Mouse (Mus musculus) liver, embryonic 12.5 days (tissue): ENCODE measurements at regions not wholly inside any gene's neighbourhood (a gene's known extent, or its start where the extent isn't known, plus 50 kb on each side); places are given as distances from the start of the nearest gene placed in this dataset.
A peak's percentile ranks its signal among the peaks of the same experiment; 100 is the strongest.

Source experiments
- ATAC-seq: fragments of 200-750 bp; cut with Nextera tagmentation; 2 replicates; pipeline ENCODE4 v1.8.0; 2017; ENCODE audit warnings: moderate number of reproducible peaks, mild to moderate bottlenecking, moderate library complexity
- H3K27ac ChIP-seq: fragments of 300-500 bp; sonication (generic); 2 replicates; pipeline ENCODE4 v1.5.1; 2016; ENCODE audit warnings: mild to moderate bottlenecking
- H3K27me3 ChIP-seq: fragments of 300-500 bp; sonication (generic); replicated peaks from 2 replicates; pipeline ENCODE4 v1.6.1; 2016; ENCODE audit warnings: mild to moderate bottlenecking, moderate library complexity
- H3K36me3 ChIP-seq: fragments of 300-500 bp; sonication (generic); 2 replicates; pipeline ENCODE4 v1.6.1; 2016; ENCODE audit warnings: mild to moderate bottlenecking, moderate library complexity
- H3K4me1 ChIP-seq: fragments of 300-500 bp; sonication (generic); 2 replicates; pipeline ENCODE4 v1.6.1; 2016
- H3K4me2 ChIP-seq: fragments of 300-500 bp; sonication (generic); 2 replicates; pipeline ENCODE4 v1.6.1; 2016; ENCODE audit warnings: mild to moderate bottlenecking, moderate library complexity
- H3K4me3 ChIP-seq: fragments of 300-500 bp; sonication (generic); 2 replicates; pipeline ENCODE4 v1.5.1; 2016; ENCODE audit warnings: mild to moderate bottlenecking, moderate library complexity
- H3K9ac ChIP-seq: fragments of 300-500 bp; sonication (generic); 2 replicates; pipeline ENCODE4 v1.6.1; 2016; ENCODE audit warnings: mild to moderate bottlenecking, moderate library complexity
- H3K9me3 ChIP-seq: fragments of 300-500 bp; sonication (generic); replicated peaks from 2 replicates; pipeline ENCODE4 v1.6.1; 2016; ENCODE audit warnings: mild to moderate bottlenecking, moderate library complexity
- WGBS: fragments of 180-500 bp; shearing (Covaris S2); methylation state at CpG from one replicate; pipeline ENCODE4 v1.1.7; 2016; ENCODE audit not compliant: insufficient replicate concordance; 5-methylcytosine and 5-hydroxymethylcytosine counted together

DNA sequence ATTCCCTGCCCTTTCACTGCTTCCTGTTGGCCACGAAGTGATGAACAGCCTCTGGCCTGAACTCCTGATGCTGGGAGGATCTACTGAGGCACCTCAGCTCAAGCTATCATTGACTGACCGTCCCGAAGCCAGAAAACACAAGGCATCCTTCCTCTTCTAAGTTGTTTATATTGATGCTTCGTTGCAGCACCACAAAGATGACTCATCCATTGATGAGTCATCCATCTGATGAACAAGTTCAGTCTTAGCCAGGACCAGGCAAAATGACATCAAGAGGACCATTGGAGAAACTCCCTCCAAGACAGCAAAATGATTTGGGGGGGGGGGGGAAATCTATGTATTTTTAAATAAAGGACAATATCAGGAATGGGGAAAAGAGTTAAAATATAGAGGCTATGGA lies 144.5 kb downstream of the Rab28 start:
- 35% methylated on average over 4 of the region's 4 CpGs for WGBS
- Histone ChIP-seq H3K4me2 (no peak overlapping the region), H3K4me1 (no peaks in the 10 kb centered on the region), H3K36me3 (no peaks in the 10 kb centered on the region), H3K9ac (no peak overlapping the region), H3K9me3 (no peaks in the 10 kb centered on the region), H3K27ac (no peak overlapping the region), H3K4me3 (no peak overlapping the region), H3K27me3 (no peaks in the 10 kb centered on the region)
- no peak for ATAC-seq

DNA sequence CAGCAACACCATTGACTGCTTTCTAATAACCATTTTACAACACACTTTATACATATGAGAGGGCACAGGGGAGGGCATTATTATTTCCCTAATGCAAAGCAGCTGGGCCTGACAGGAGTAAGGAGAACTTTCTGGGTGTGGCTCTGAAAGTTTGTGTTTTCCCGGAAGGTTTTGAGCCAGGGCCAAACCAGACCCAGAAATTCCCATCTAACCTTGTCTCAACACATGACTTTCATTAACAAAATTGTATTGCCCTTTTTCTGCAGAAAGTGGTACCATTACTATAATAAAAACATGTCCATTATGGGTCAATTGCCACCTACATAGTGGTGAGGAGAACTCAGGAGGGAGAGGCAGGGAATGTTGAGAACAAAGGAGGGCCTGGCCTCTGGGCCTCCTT lies 145.7 kb downstream of the Rab28 start:
- 65% methylated on average over 1 of the region's 1 CpGs for WGBS
- H3K4me1 ChIP-seq = no peaks in the 10 kb centered on the region
- H3K4me2 ChIP-seq = no peak overlapping the region
- no peak overlapping the region for H3K9ac ChIP-seq
- H3K36me3 ChIP-seq = no peaks in the 10 kb centered on the region
- H3K27me3 ChIP-seq = no peaks in the 10 kb centered on the region
- H3K9me3 ChIP-seq = no peaks in the 10 kb centered on the region
- no peak for ATAC-seq
- no peak overlapping the region for H3K4me3 ChIP-seq
- no peak overlapping the region for H3K27ac ChIP-seq

DNA sequence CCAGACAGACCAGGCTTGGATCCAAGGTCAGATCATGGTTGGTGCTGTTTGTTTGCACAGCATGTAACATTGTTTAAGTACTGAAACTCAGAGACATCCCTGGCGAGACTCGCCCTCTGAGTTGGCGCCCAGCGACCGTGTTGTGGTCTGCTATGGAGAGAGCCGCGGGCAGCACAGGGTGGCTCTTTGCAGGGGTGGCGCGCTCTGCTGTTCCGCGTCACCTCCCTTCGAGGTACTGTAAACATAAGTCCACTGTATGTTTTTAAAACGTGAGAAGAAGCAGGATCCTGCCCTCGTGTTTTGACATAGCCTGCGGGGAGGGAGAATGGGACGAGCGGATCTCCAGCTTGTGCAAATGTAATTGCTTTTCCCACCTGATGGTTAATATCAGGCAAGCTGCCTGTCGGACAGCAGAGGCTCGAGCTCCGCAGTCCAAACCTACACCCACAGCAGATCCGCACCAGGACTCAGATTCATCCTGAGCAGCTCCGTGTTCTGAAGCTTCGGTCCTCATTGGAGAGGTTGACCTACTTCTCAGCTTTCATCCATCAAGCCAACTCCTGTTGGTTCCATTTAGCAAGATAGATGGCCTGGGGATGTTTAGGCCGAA lies 151.2 kb downstream of the Rab28 start:
- Histone ChIP-seq H3K36me3 (no peaks in the 10 kb centered on the region), H3K4me3 (no peak overlapping the region), H3K9me3 (no peaks in the 10 kb centered on the region), H3K27me3 (no peaks in the 10 kb centered on the region), H3K4me1 (no peaks in the 10 kb centered on the region), H3K4me2 (peak overlapping the region; percentile 33), H3K27ac (no peak overlapping the region), H3K9ac (no peak overlapping the region)
- ATAC-seq = no peak
- 42% methylated on average over 24 of the region's 24 CpGs for WGBS

DNA sequence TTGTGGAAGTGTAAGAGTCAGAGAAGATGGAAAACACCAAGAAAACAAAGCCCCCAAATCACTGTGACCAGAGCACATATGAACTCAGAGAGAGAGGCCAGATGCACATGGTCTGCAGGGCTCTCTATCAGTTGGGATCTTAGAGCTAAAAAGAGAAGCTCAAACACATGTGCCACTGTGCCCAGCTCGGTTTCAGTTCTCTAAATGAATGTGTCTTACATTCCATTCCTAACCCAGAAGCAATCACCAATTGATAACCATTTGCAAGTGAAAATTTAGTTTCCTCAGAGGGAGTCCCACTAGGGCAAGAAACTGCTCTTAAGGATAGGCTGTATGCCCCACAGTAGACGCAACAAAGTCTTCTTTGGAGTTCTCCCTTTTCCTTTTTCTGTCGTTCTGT lies 153.6 kb downstream of the Rab28 start:
- Histone ChIP-seq H3K9ac (no peak overlapping the region), H3K4me2 (no peak overlapping the region), H3K4me1 (no peaks in the 10 kb centered on the region), H3K27ac (no peak overlapping the region), H3K36me3 (no peaks in the 10 kb centered on the region), H3K4me3 (no peak overlapping the region), H3K27me3 (no peaks in the 10 kb centered on the region), H3K9me3 (no peaks in the 10 kb centered on the region)
- ATAC-seq = no peak
- 62% methylated on average over 3 of the region's 3 CpGs for WGBS

DNA sequence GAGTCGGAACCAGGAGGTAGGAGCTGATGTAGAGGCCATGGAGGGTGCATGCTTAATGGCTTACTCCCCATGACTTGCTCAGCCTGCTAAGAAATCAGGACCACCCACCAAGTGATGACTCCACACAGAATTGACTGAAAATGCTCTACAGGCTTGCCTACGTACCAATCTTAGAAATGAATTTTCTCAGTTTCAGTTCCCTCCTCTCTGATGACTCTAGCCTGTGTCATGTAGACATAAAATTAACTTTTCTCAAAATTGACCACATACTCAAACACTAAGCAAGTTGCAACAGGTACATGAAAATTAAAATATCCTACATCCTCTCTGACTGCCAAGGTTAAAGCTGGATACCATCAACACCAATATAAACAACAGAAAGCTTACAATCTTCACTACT lies 157.9 kb downstream of the Rab28 start:
- no peak overlapping the region for H3K9ac ChIP-seq
- no peaks in the 10 kb centered on the region for H3K4me1 ChIP-seq
- no peak for ATAC-seq
- 55% methylated on average over 2 of the region's 2 CpGs for WGBS
- no peak overlapping the region for H3K4me2 ChIP-seq
- no peaks in the 10 kb centered on the region for H3K27me3 ChIP-seq
- no peak overlapping the region for H3K27ac ChIP-seq
- H3K9me3 ChIP-seq = no peaks in the 10 kb centered on the region
- H3K36me3 ChIP-seq = no peaks in the 10 kb centered on the region
- no peak overlapping the region for H3K4me3 ChIP-seq

DNA sequence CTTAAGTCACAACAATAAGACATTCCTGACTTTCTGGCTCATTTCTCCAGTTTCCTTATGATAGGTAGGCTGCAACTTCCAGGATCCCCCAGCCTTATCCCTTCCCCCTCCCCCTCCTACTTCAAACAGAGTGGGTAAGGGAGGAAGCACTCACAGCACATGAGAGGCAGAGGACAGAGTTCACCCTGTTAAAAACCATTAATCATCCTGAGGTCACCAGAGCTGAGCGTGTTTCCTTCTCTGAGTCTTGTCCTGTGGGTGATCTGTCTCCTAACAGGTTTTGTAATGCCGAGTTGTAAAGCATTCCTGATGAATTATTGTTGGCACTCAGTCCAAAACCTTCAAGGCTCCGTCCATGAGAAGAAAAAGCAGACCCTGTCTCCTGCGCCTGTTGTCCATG lies 161.0 kb downstream of the Rab28 start:
- ATAC-seq = no peak
- Histone ChIP-seq H3K27me3 (no peaks in the 10 kb centered on the region), H3K36me3 (no peaks in the 10 kb centered on the region), H3K4me2 (no peak overlapping the region), H3K4me3 (no peak overlapping the region), H3K9ac (no peak overlapping the region), H3K27ac (no peak overlapping the region), H3K4me1 (no peaks in the 10 kb centered on the region), H3K9me3 (no peaks in the 10 kb centered on the region)
- WGBS = 29% methylated on average over 4 of the region's 4 CpGs

DNA sequence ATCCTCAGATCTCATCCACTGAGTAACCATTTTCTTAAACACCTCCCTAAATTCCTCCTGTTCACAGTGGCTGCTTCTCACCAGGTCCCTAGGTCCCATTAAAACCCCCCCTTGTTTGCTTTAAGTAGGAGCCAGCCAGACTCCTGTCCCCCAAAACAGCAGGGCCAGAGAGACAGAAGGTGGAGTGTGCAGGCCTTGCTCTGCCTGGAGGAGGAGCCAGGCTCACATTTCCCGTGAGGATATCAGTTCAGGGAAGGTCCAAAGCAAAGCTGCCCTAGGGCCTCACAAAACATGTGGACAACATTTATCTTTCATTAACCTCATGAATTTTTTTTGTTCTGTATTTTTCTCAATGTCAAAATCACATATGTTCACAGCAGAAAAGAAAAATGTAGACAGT lies 167.2 kb downstream of the Rab28 start:
- no peak for ATAC-seq
- Histone ChIP-seq H3K27me3 (no peaks in the 10 kb centered on the region), H3K4me3 (no peak overlapping the region), H3K9ac (no peak overlapping the region), H3K4me2 (no peak overlapping the region), H3K27ac (no peak overlapping the region), H3K36me3 (no peaks in the 10 kb centered on the region), H3K9me3 (no peaks in the 10 kb centered on the region), H3K4me1 (no peaks in the 10 kb centered on the region)
- WGBS = 20% methylated on average over 1 of the region's 1 CpGs

DNA sequence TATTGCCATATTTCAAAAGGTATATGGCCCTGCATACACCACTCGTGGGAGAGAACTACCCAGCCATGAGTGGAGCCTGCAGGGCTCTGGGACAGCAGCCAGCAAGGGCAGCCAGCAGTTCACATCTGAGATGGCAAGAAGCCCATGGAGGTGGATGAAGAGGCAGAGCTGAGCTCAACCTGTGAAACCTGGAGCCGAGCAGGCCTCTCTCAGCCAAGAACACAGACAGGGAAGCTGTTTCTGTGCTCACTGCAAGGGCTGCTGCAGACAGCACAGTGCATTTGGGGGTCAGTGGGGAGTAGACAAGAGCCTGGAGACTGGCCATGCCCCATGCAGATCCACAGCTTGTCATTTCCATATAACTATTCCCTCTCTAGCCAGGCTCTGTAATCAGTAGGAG lies 173.4 kb downstream of the Rab28 start:
- H3K4me3 ChIP-seq = no peak overlapping the region
- no peaks in the 10 kb centered on the region for H3K9me3 ChIP-seq
- ATAC-seq = no peak
- H3K27me3 ChIP-seq = no peaks in the 10 kb centered on the region
- H3K4me2 ChIP-seq = no peak overlapping the region
- H3K9ac ChIP-seq = no peak overlapping the region
- 35% methylated on average over 2 of the region's 2 CpGs for WGBS
- no peak overlapping the region for H3K27ac ChIP-seq
- H3K4me1 ChIP-seq = no peaks in the 10 kb centered on the region
- H3K36me3 ChIP-seq = no peaks in the 10 kb centered on the region
